Mouse (Mus musculus) WW6 (cell line): ENCODE data around the gene Pard3b.

Source experiments
- DNase-seq: peaks from one replicate; pipeline ENCODE4 v3.0.0-alpha.2; 2013; ENCODE audit warnings: low read depth, low spot score

Pard3b gene

DNA sequence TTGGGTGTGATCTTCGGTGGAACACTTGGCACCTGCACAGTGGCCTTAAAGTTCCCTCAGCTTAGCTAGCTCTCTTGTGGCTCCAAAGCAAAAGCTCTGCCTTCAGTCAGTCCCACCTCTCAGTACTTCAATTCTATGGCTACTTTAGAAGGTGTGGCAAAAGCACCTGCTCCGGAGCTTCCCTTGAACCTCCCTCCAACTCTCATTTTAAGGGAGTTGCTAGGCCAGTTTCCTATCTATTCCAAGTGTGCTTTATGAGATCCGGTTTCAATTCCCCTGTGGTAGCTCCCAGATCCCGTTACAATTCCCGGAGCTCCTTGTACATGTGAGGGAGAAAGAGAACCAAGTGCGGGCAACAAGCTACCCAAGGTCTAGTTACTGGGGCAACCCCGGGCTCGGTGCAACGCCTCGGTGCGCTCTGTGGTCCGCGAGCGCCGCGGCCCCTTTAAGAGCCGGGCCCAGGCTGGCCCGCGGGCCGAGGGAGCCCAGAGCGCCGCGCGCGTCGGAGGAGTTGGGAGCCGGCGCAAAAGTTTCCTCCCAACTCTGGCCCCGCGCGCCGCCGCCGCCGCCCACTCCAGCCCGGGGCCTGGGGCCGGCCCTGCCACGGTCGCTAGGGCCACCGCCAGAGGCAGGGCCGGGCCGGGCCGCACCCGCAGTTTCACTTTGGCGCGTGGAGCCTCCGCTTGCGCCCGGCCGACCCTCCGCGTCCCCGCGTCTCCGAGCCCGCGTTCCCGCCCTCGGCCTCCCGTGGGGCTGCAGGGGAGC lies at the start of gene Pard3b:
Pard3b (plus strand) TSS at position 478 of the 765 bp plus-strand sequence.
- DNase-seq: peak; percentile 18

GRCm38 (mm10) chr1:61616176-61616575 lies 22.4 kb upstream of the Pard3b start:
- no peak for DNase-seq

- DNase-seq: no peak
Observed at GRCm38 (mm10) chr1:61620651-61621050, 18.0 kb upstream of the Pard3b start.

DNA sequence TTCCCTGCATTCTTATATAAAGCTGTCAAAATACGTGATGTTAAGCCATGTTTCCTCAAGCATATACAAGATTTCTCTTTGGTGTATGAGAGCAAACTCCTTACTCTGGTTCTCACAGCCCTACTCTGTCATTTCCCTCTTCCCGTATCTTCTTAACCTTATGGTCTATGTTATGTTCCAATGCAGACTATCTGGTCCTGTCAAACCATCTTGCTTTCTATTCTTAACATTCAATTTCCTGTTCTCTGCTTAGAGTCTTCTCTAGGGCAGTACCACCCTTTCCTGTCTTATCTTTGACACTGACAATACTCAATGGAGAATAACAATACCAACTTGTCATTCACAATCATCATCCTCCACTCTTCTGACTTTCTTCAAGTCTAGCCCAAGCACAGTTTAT lies 8.8 kb upstream of the Pard3b start:
- no peak for DNase-seq

DNA sequence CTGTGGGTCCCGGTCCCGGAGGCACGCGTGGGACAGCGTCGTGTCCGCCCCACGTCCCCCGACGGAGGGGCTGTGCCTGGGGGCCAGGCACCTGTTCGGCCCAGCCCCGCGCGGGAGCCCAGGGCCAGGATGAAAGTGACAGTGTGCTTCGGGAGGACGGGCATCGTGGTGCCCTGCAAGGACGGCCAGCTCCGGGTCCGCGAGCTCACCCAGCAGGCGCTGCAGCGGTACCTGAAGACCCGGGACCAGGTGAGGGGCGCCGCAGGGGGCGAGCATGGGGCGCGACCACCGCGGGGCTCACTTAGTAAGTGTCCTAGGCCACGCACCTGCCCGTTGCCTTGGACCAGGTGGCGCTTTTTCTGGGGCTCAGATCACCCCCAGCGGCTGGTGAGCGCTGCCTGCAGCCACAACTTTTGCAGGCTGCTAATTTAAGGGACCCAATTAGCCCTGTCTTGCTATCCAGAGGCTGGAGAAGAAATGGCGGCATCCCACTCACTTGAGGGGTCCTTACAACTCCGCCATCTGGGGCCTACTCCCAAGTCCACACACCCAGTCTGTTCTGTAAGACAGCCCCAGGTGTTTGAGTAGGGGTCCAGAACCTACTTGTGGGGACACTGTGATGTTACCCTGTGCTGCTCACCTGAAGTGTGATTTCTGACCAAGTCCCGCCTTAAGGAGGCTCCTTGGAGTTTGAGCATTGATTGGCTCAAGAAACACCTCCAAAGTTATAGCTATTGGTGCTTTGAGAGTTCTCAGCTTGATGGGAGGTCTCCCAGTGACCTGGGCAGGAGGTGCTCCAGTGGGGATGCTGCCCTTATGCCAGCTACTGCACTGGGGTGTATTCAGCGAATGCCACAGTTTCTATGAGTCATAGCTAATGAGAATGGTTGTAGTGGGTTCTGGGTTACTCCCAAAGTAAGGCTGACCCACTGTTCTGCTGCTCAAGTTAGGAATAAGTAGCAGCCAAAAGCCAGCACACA lies 780 bp downstream of the Pard3b start:
- DNase-seq: peak; percentile 16

DNA sequence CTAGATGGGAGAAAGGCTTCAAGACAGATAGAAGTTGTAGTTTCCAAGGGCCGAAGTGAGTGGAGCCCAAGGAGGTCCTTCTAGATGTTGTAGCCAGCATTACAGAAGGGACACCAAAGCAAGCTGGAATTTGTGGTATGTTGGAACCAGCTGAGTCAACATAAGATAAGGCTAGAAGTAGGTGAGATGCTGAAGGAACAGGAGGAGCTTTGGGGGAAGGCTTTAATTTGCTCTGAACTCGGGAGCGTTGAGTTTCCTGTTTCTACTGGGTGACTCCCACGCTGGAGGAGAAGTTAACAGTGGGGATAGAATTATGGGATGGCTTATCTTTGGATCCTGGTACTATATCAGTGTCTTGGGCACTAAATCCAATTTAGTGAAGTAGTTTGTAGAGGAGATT lies 3.3 kb downstream of the Pard3b start:
- DNase-seq: no peak

GRCm38 (mm10) chr1:61645062-61645461 lies 6.4 kb downstream of the Pard3b start:
- DNase-seq: no peak

DNA sequence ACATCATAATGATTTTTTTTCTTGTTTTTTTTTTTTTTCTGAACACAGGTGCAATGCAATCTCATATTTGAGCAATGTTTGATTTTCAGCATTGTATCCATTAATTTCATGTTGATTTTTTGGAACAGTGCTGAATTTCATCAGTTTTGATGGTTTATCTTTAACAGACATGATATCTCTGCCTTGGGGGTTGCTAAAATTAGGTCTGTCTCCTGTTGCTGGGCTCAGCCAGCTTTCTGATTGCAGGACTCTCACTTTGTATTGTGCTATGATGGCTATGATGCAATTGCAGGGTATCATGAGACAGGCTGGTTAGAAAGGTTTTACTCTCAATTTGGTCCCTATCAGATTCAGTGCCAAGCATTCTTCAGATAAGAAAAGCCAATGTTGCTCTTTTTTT lies 11.3 kb downstream of the Pard3b start:
- DNase-seq: no peak

GRCm38 (mm10) chr1:61651454-61652271 lies 13.0 kb downstream of the Pard3b start:
- no peak for DNase-seq

- no peak for DNase-seq
Observed at GRCm38 (mm10) chr1:61657760-61658159, 19.1 kb downstream of the Pard3b start.

GRCm38 (mm10) chr1:61659931-61660330 lies 21.3 kb downstream of the Pard3b start:
- DNase-seq: no peak

DNA sequence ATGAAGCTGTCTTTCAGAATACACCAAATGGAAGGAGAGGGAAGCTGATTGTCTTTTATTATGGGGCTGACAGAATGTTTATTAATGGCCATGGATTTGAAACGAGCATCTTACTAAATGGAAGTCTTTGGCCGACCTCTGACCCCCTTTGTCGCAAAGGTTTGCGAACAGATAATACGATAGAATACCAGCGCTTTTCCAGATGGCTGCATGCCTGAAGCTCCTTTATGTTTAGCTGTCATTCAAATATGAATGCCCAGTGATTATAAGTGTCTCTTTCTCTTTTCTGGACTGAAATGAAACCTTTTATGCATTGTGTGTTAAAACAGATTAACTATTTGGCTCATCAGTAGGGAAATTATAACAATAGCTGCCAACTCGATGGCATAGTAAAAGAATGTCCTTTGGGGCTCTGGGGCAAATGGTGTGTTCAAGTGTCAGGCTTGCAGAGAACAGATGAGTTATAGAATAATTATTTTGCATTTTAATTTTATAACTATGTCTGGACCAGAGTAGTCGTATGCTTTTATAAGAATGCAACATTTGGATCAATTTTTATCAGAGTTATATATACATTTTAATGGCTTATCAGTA lies 46.7 kb downstream of the Pard3b start:
- DNase-seq: no peak

GRCm38 (mm10) chr1:61685921-61686320 lies 47.3 kb downstream of the Pard3b start:
- DNase-seq: no peak

GRCm38 (mm10) chr1:61688301-61688700 lies 49.7 kb downstream of the Pard3b start:
- DNase-seq: no peak

DNA sequence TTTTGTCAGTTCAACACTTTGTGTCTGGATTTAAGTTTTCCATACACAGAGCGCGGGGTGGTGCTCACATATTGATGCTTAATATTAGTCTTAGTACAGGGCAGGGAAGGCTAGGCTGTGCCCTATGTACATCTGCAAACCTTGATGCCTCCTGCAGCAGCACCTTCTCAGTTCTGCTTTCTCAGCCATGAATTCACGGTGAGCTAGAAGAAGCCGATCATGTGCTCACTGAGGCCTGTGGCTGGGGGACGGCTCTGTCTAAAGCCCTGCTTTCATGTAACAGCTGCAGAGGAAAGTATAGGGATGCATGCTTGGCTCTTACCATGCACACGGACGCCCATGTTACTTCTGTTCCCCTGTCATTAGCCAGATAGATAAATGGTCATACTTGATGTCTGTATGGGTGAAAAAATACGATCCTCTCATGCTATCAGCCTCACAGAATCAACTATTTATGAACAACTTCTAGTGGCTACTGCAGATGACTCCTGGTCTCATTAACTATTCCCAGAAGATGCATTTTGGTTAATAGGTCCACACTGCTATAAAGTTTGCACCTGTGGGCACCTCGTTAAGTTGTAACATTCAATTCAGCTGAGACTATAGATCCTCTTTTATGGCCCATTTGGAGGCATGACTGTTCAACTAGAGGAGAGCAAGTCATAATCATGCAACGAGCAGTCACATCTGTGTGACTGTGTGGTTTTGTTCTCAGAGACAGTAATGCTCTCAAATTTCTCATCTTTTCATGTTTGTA lies 60.0 kb downstream of the Pard3b start:
- no peak for DNase-seq

- no peak for DNase-seq
Observed at GRCm38 (mm10) chr1:61709812-61710211, 71.2 kb downstream of the Pard3b start.

- DNase-seq: no peak
Observed at GRCm38 (mm10) chr1:61711523-61711922, 72.9 kb downstream of the Pard3b start.

- DNase-seq: no peak
Observed at GRCm38 (mm10) chr1:61729654-61730053, 91.0 kb downstream of the Pard3b start.

DNA sequence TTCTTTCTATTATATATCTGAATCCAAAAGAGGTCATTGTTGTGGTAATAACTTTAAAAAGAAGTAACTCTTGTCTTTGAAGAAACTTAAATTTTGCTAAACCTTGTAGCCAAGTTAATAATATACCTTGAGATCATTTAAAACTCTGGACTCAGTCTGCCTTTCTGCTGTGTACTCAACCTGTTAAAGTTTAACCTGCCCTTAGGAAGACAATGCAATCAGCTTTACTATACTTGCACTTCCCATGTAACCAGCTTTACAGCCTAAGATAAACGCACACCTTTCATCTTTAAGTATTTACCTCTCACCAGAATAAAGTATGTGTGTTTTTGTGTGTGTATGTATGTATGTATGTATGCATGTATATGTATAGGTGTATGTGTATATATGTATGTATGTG lies 97.9 kb downstream of the Pard3b start:
- DNase-seq: no peak

DNA sequence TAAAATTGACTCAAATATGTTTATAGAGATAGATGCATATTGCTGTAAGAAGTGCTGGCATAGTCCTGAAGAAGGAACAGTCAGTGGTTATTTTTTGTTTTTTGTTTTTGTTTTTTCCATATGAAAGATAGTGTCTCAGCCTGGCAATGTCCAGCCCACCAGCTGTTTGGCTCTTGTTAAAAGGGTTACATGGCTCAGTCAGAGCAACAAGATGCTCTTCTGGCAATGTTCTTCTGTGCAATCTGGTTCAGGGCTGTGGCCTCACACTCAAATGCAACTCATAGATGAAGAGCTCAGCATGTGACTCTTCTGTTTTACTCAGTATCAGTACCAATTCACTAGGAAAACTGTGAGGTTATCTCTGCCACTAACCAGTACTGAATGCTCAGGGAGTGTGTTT lies 104.2 kb downstream of the Pard3b start:
- DNase-seq: no peak

GRCm38 (mm10) chr1:61747481-61747880 lies 108.9 kb downstream of the Pard3b start:
- no peak for DNase-seq
